Mouse (Mus musculus): Measurements from ENCODE around the gene Rora. TPM values are rescaled to one million over a fixed set of nuclear protein-coding genes. Genes with fewer than 3 reads are reported as not detected.

The Rora gene
- polyA plus RNA-seq, 1 experiment = 0.06 TPM

DNA sequence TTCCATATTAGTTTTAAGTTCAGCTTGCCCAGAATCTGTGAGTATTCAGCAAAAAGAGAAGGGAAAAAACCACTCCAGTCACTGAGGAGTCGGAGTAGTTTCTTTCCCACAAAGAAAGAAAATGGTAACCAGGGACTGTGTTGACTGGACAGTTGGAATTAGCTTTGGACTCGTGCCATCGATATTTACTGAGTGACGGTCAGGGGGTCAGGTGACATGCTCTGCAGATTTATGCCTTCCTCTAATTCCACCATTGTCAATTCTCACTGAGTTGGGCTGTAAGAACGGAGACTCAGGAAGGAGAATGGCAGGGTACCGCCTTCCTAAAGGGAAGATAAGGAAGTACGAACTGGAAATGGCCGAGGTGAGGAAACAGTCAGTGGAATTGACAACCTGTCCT lies 670.2 kb downstream of the Rora start:
- H3K27me3 ChIP-seq (ENCODE audit: control insufficient read depth, insufficient read depth, insufficient read length) = no peaks in the 10 kb centered on the region
- no peak for TF ChIP-seq USF1 (IDR thresholded peaks at IDR 0.05; ENCODE audit: low read depth)
- no peak for TF ChIP-seq MYOD1 (IDR thresholded peaks at IDR 0.05; ENCODE audit: control insufficient read depth, insufficient read length, low read depth)
- no peak for TF ChIP-seq CTCF (IDR thresholded peaks at IDR 0.05; ENCODE audit: control insufficient read depth, insufficient read depth, insufficient read length)
- no peak for TF ChIP-seq MYOG (IDR thresholded peaks at IDR 0.05; ENCODE audit: control insufficient read depth, extremely low read depth, insufficient read length)
- H3K36me3 ChIP-seq (ENCODE audit: control insufficient read depth, insufficient read depth) = no peaks in the 10 kb centered on the region
- no peak overlapping the region for H3ac ChIP-seq (ENCODE audit: control insufficient read depth, insufficient read length, low read depth)
- H3K79me3 ChIP-seq (ENCODE audit: low read depth) = no peaks in the 10 kb centered on the region
- H3K4me3 ChIP-seq (ENCODE audit: insufficient read depth, poor library complexity, severe bottlenecking) = no peak overlapping the region
- H3K79me2 ChIP-seq (ENCODE audit: control insufficient read depth, insufficient read depth) = no peaks in the 10 kb centered on the region

DNA sequence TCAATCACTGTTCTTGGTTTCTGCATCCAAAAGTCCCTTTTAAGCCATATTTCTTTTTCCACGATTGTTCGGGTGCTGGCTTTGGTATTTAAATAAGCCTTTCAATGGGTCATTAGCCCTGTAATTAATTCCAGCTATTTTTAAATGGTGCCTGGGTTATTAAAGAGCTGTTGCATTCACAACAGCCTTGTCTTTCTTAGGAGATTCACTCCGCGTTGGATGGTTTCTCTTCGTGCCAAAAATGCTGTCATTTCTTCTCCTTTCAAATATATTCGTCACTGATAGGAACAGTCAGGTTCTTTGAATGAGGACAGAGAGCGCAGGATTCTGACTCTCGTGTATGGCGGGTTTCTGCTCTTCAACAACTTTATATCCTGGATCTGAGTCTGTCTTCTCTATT lies 673.5 kb downstream of the Rora start:
- Histone ChIP-seq H3K79me2 (ENCODE audit: control insufficient read depth, insufficient read depth) (no peaks in the 10 kb centered on the region), H3K36me3 (ENCODE audit: control insufficient read depth, insufficient read depth) (no peaks in the 10 kb centered on the region), H3K27me3 (ENCODE audit: control insufficient read depth, insufficient read depth, insufficient read length) (no peaks in the 10 kb centered on the region), H3ac (ENCODE audit: control insufficient read depth, insufficient read length, low read depth) (no peak overlapping the region), H3K4me3 (ENCODE audit: insufficient read depth, poor library complexity, severe bottlenecking) (no peak overlapping the region), H3K79me3 (ENCODE audit: low read depth) (no peaks in the 10 kb centered on the region)
- TF ChIP-seq CTCF (IDR thresholded peaks at IDR 0.05; ENCODE audit: control insufficient read depth, insufficient read depth, insufficient read length) (no peak), USF1 (IDR thresholded peaks at IDR 0.05; ENCODE audit: low read depth) (no peak), FOSL1 (IDR thresholded peaks at IDR 0.05; ENCODE audit: insufficient read depth, low read length, poor library complexity, severe bottlenecking) (no peak), MAX (IDR thresholded peaks at IDR 0.05) (no peak), MYOD1 (IDR thresholded peaks at IDR 0.05; ENCODE audit: control insufficient read depth, insufficient read length, low read depth) (no peak), MYOG (IDR thresholded peaks at IDR 0.05; ENCODE audit: control insufficient read depth, extremely low read depth, insufficient read length) (no peak), CEBPB (IDR thresholded peaks at IDR 0.05; ENCODE audit: low read depth) (no peak)

DNA sequence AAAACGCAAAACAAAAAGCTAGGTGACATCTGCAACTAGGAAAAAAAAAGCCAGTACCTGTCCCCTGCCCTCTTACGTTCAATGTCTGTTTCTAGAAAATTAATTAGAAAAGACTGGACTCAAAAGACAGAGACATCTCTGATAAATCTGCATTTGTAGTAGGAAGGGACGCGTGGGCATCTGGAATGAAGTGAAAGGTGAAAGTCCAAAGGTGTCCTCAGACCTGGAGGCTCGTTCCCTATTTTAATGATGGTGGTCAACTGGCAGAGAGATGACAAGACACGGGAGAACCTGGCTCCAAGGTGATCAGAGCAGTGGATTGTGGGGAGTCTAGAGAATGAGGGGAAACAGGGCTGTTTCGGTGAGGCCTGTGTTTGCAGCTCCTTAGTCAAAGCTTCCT lies 674.0 kb downstream of the Rora start:
- H3K4me3 ChIP-seq (ENCODE audit: insufficient read depth, poor library complexity, severe bottlenecking) = no peak overlapping the region
- H3K79me3 ChIP-seq (ENCODE audit: low read depth) = no peaks in the 10 kb centered on the region
- no peak for TF ChIP-seq CEBPB (IDR thresholded peaks at IDR 0.05; ENCODE audit: low read depth)
- H3K36me3 ChIP-seq (ENCODE audit: control insufficient read depth, insufficient read depth) = no peaks in the 10 kb centered on the region
- H3ac ChIP-seq (ENCODE audit: control insufficient read depth, insufficient read length, low read depth) = no peak overlapping the region
- no peaks in the 10 kb centered on the region for H3K27me3 ChIP-seq (ENCODE audit: control insufficient read depth, insufficient read depth, insufficient read length)
- H3K79me2 ChIP-seq (ENCODE audit: control insufficient read depth, insufficient read depth) = no peaks in the 10 kb centered on the region

DNA sequence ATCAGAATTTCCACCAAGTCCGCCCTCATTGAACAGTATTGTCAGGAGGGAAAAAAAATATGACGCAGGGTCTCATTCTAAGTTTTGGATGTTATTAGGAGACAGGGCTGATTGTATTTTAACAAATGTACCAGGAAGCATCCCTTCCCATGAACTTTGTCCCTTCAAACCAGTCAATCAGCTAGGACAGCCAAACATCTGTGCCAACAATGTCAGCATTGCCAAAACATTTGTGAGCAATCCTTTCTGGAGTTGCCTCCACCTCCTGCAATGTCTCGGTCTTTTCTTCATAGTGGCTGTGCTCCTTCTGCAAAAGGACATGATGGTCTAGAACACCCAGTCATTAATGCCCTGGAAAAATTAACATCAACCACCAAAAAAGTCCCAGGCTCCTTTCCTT lies 678.2 kb downstream of the Rora start:
- TF ChIP-seq CEBPB (IDR thresholded peaks at IDR 0.05; ENCODE audit: low read depth) (no peak), CTCF (IDR thresholded peaks at IDR 0.05; ENCODE audit: control insufficient read depth, insufficient read depth, insufficient read length) (no peak), MAX (IDR thresholded peaks at IDR 0.05) (no peak), MYOD1 (IDR thresholded peaks at IDR 0.05; ENCODE audit: control insufficient read depth, insufficient read length, low read depth) (no peak), FOSL1 (IDR thresholded peaks at IDR 0.05; ENCODE audit: insufficient read depth, low read length, poor library complexity, severe bottlenecking) (no peak), MYOG (IDR thresholded peaks at IDR 0.05; ENCODE audit: control insufficient read depth, extremely low read depth, insufficient read length) (no peak), USF1 (IDR thresholded peaks at IDR 0.05; ENCODE audit: low read depth) (no peak)
- H3K36me3 ChIP-seq (ENCODE audit: control insufficient read depth, insufficient read depth) = no peaks in the 10 kb centered on the region

DNA sequence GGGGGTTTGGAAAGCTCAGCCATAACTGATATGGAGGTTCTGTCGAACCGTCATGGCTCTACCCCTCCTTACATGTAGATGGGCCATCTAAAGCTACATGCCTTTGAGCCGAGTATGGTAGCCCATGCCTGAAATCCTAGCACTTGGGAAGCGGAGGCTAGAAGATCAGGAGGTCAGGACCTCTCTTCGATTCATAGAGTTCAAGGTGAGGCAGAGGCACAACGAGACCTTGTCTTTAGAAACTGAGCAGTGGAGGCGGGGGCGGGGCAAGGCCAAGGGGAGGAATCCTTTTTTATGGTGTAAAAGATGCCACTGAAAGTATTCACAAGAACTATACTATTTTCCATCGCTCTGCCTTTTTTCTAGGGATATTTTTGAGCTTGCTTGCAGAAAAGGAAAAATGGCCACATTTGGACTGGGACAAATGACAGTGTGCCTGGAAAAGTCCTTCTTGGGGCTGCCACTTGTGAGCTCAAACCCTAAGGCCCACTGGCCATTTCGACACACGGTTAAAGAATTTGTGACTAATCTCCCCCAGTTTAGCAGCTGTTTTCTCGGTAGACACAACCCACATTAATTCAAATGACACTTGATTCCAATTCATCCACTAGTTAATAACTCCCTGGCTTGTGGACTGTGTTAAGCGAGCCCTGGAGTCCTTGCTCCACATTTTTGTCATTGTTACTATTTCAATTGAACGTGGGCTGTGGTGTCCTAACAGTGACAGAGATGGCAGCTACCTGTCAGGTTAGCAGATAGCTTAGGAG lies 679.4 kb downstream of the Rora start:
- peak; percentile 51 for TF ChIP-seq MYOD1 (IDR thresholded peaks at IDR 0.05; ENCODE audit: control insufficient read depth, insufficient read length, low read depth)
- TF ChIP-seq MAX (IDR thresholded peaks at IDR 0.05) = no peak
- no peak for TF ChIP-seq CEBPB (IDR thresholded peaks at IDR 0.05; ENCODE audit: low read depth)
- TF ChIP-seq CTCF (IDR thresholded peaks at IDR 0.05; ENCODE audit: control insufficient read depth, insufficient read depth, insufficient read length) = no peak

More for the DNA sequence above, 678.2 kb downstream of the Rora start:
- H3K79me2 ChIP-seq (ENCODE audit: control insufficient read depth, insufficient read depth) = no peaks in the 10 kb centered on the region
- H3K27me3 ChIP-seq (ENCODE audit: control insufficient read depth, insufficient read depth, insufficient read length) = no peaks in the 10 kb centered on the region
- H3ac ChIP-seq (ENCODE audit: control insufficient read depth, insufficient read length, low read depth) = no peak overlapping the region
- no peaks in the 10 kb centered on the region for H3K79me3 ChIP-seq (ENCODE audit: low read depth)
- H3K4me3 ChIP-seq (ENCODE audit: insufficient read depth, poor library complexity, severe bottlenecking) = no peak overlapping the region

DNA sequence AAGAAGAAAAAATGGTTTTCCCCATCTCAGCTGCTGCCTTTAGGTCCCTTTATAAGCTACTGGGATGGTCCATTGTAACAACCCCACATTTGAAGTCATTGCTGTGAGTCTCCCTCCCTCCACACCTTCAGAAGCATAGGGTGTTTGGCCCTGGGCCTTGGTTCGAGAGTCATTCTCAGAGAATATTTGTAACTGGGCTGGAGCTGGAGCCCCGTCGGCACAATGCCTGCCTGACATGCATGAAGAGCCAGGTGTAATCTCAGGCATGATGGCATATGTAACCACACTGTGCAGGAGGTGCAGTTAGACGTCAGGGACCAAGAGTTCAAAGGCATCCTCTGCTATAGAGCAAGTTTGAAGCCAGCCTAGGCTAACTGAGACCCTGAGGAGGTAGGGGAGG lies 680.1 kb downstream of the Rora start:
- Histone ChIP-seq H3K36me3 (ENCODE audit: control insufficient read depth, insufficient read depth) (no peaks in the 10 kb centered on the region), H3K79me3 (ENCODE audit: low read depth) (no peaks in the 10 kb centered on the region), H3K4me3 (ENCODE audit: insufficient read depth, poor library complexity, severe bottlenecking) (no peak overlapping the region), H3ac (ENCODE audit: control insufficient read depth, insufficient read length, low read depth) (no peak overlapping the region), H3K79me2 (ENCODE audit: control insufficient read depth, insufficient read depth) (no peaks in the 10 kb centered on the region), H3K27me3 (ENCODE audit: control insufficient read depth, insufficient read depth, insufficient read length) (no peaks in the 10 kb centered on the region)
- TF ChIP-seq MYOD1 (IDR thresholded peaks at IDR 0.05; ENCODE audit: control insufficient read depth, insufficient read length, low read depth) = no peak
- TF ChIP-seq CTCF (IDR thresholded peaks at IDR 0.05; ENCODE audit: control insufficient read depth, insufficient read depth, insufficient read length) = no peak
- TF ChIP-seq MYOG (IDR thresholded peaks at IDR 0.05; ENCODE audit: control insufficient read depth, extremely low read depth, insufficient read length) = no peak
- TF ChIP-seq CEBPB (IDR thresholded peaks at IDR 0.05; ENCODE audit: low read depth) = no peak
- TF ChIP-seq MAX (IDR thresholded peaks at IDR 0.05) = no peak
- no peak for TF ChIP-seq USF1 (IDR thresholded peaks at IDR 0.05; ENCODE audit: low read depth)
- TF ChIP-seq FOSL1 (IDR thresholded peaks at IDR 0.05; ENCODE audit: insufficient read depth, low read length, poor library complexity, severe bottlenecking) = no peak

More for the DNA sequence above, 679.4 kb downstream of the Rora start:
- Histone ChIP-seq H3K4me3 (ENCODE audit: insufficient read depth, poor library complexity, severe bottlenecking) (no peak overlapping the region), H3K79me2 (ENCODE audit: control insufficient read depth, insufficient read depth) (no peaks in the 10 kb centered on the region), H3K36me3 (ENCODE audit: control insufficient read depth, insufficient read depth) (no peaks in the 10 kb centered on the region), H3K27me3 (ENCODE audit: control insufficient read depth, insufficient read depth, insufficient read length) (no peaks in the 10 kb centered on the region), H3ac (ENCODE audit: control insufficient read depth, insufficient read length, low read depth) (no peak overlapping the region), H3K79me3 (ENCODE audit: low read depth) (no peaks in the 10 kb centered on the region)
